Mouse (Mus musculus) thymus, adult 2 months (tissue): ENCODE results near the gene Anapc7.

ENCODE experiments used
- CTCF ChIP-seq: fragments of 200-500 bp; IDR thresholded peaks from 2 replicates; pipeline ENCODE4 v1.5.1; 2012; ENCODE audit warnings: mild to moderate bottlenecking, control low read depth, low read length, moderate library complexity, borderline replicate concordance; ENCODE audit not compliant: control insufficient read depth, poor library complexity, insufficient read depth; ENCODE audit errors: extremely low read depth
- POLR2A ChIP-seq: fragments of 200-500 bp; IDR thresholded peaks from 2 replicates; pipeline ENCODE4 v1.6.1; 2012; ENCODE audit warnings: mild to moderate bottlenecking, low read length, control low read depth, moderate library complexity; ENCODE audit not compliant: control insufficient read depth, poor library complexity, insufficient read depth; ENCODE audit errors: extremely low read depth

DNA sequence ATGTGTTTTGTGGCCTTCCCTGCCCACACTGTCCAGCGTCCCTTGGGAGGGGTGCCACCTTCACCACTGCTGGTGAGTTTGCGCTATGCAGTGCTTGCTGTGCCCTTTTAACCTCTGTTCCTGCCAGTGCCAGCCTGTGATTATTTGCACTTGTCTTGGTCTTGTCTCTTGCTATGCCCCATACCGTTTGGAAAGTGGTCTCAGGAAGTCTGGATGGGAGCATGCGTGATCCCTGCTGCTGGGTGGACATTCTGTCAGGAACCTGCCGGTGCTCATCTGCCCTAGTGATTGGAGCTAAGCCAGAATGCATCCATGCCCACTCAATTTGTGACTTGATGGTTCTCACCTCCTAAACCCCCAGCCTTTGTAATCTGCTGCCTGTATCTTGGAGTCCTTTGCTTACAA lies 29.4 kb downstream of the Anapc7 start:
- TF ChIP-seq CTCF (no peak), POLR2A (no peak)
